Mouse (Mus musculus) heart, embryonic 14.5 days (tissue): ENCODE data around the gene Klhl40. TPM values are rescaled to one million over a fixed set of nuclear protein-coding genes. Genes with fewer than 3 reads are reported as not detected.

Experiments used
- ATAC-seq: fragments of 200-750 bp; cut with Nextera tagmentation; 2 replicates; pipeline ENCODE4 v1.8.0; 2017; ENCODE audit warnings: low read depth, moderate TSS enrichment; ENCODE audit not compliant: insufficient number of reproducible peaks, insufficient read depth, low FRiP score
- H3K27ac ChIP-seq, 2 experiments: fragments of 200-500 bp in 1 of 2; fragments of 300-500 bp in 1 of 2; sonication (generic) in 1 of 2; replicated peaks in 1 of 2; 2 replicates each; pipeline ENCODE4 v1.5.1; 2012 to 2014; ENCODE audit warnings: low read depth in 2 of 2, low read length in 2 of 2, control low read depth in 1 of 2, mild to moderate bottlenecking in 1 of 2, mixed read lengths in 1 of 2; ENCODE audit not compliant: control insufficient read depth in 1 of 2, insufficient read depth in 1 of 2
- H3K27me3 ChIP-seq: fragments of 300-500 bp; sonication (generic); 2 replicates; pipeline ENCODE4 v1.6.1; 2014; ENCODE audit warnings: mild to moderate bottlenecking, low read length, control low read depth; ENCODE audit not compliant: control insufficient read depth, insufficient read depth
- H3K36me3 ChIP-seq: fragments of 300-500 bp; sonication (generic); 2 replicates; pipeline ENCODE4 v1.6.1; 2014; ENCODE audit warnings: mild to moderate bottlenecking, control low read depth, low read length, mixed read lengths; ENCODE audit not compliant: control insufficient read depth, insufficient read depth
- H3K4me1 ChIP-seq, 2 experiments: fragments of 200-500 bp in 1 of 2; fragments of 300-500 bp in 1 of 2; sonication (generic) in 1 of 2; 2 replicates each; pipeline ENCODE4 v1.6.1; 2012 to 2014; ENCODE audit warnings: low read length in 2 of 2, control low read depth in 1 of 2, mixed read lengths in 1 of 2; ENCODE audit not compliant: control insufficient read depth in 2 of 2, insufficient read depth in 2 of 2
- H3K4me2 ChIP-seq: fragments of 300-500 bp; sonication (generic); 2 replicates; pipeline ENCODE4 v1.6.1; 2014; ENCODE audit warnings: mild to moderate bottlenecking, low read length
- H3K4me3 ChIP-seq, 2 experiments: fragments of 200-500 bp in 1 of 2; fragments of 300-500 bp in 1 of 2; sonication (generic) in 1 of 2; 2 replicates each; pipeline ENCODE4 v1.5.1; 2012 to 2014; ENCODE audit warnings: low read length in 2 of 2, mild to moderate bottlenecking in 2 of 2, control low read depth in 1 of 2, low read depth in 1 of 2, moderate library complexity in 1 of 2; ENCODE audit not compliant: control insufficient read depth in 1 of 2, insufficient read depth in 1 of 2
- H3K9ac ChIP-seq: fragments of 300-500 bp; sonication (generic); 2 replicates; pipeline ENCODE4 v1.6.1; 2014; ENCODE audit warnings: mild to moderate bottlenecking, low read length
- H3K9me3 ChIP-seq: fragments of 300-500 bp; sonication (generic); 2 replicates; pipeline ENCODE4 v1.6.1; 2016; ENCODE audit warnings: low read length, control low read depth; ENCODE audit not compliant: control insufficient read depth
- WGBS: fragments of 180-500 bp; shearing (Covaris S2); extraction: QIAGEN DNeasy Blood & Tissue Kit; methylation state at CpG from one replicate; pipeline ENCODE4 v1.1.7; 2014; 5-methylcytosine and 5-hydroxymethylcytosine counted together
- polyA plus RNA-seq: library from polyadenylated mRNA; unstranded; fragments of >200 nt; fragmentation: Nextera tagmentation; extraction: Ambion mirVana; gene quantifications from 2 replicates; pipeline ENCODE4 v1.2.1, GENCODE M21; 2014

The Klhl40 gene
- polyA plus RNA-seq, 1 experiment from 2014 or later = 3.6 TPM

GRCm38 (mm10) chr9:121757835-121758814 lies 19.3 kb upstream of the Klhl40 start:
- WGBS = 55% methylated on average over 10 of the region's 10 CpGs
- peak overlapping the region; percentile 78 for H3K4me2 ChIP-seq
- ATAC-seq = no peak
- H3K9me3 ChIP-seq = no peaks in the 10 kb centered on the region
- peaks cover 15 to 30% of the 10 kb centered on the region in 2 experiments for H3K4me1 ChIP-seq
- H3K27ac ChIP-seq = peak overlapping the region in 1 of 2 experiments; percentile 97; a peak in 2 of 4 replicates
- peak overlapping the region; percentile 83 to 86; a peak in 3 of 4 replicates for H3K4me3 ChIP-seq
- H3K36me3 ChIP-seq = peaks cover 48% of the 10 kb centered on the region
- peak overlapping the region; percentile 97 for H3K9ac ChIP-seq
- H3K27me3 ChIP-seq = no peaks in the 10 kb centered on the region

- peak; percentile 74 for ATAC-seq
These were observed 18.0 kb upstream of the Klhl40 start, which contains the start of gene Zfp651 for GRCm38 (mm10) chr9:121759091-121760081. TSS of gene Zfp651 (plus strand) at chr9:121759330.

GRCm38 (mm10) chr9:121760271-121761090 lies 16.9 kb upstream of the Klhl40 start:
- Histone ChIP-seq H3K4me1 (peaks cover 15 to 30% of the 10 kb centered on the region in 2 experiments), H3K36me3 (peaks cover 48% of the 10 kb centered on the region), H3K4me2 (peak overlapping the region; percentile 78), H3K4me3 (peak overlapping the region; percentile 83 to 86), H3K9me3 (no peaks in the 10 kb centered on the region), H3K9ac (peak overlapping the region; percentile 97), H3K27me3 (no peaks in the 10 kb centered on the region), H3K27ac (peak overlapping the region; percentile 86 to 97)
- WGBS = 3% methylated on average over 41 of the region's 43 CpGs
- ATAC-seq = peak; percentile 76

More at GRCm38 (mm10) chr9:121759091-121760081, 18.0 kb upstream of the Klhl40 start, which contains the start of gene Zfp651:
- Histone ChIP-seq H3K27ac (peak within 1 kb of the TSS; percentile 86 to 97), H3K9ac (peak within 1 kb of the TSS; percentile 97), H3K9me3 (no peaks in the 10 kb centered on the region), H3K4me2 (peak within 1 kb of the TSS; percentile 78), H3K4me3 (peak within 1 kb of the TSS; percentile 83 to 86), H3K4me1 (peaks cover 15 to 30% of the 10 kb centered on the region in 2 experiments), H3K36me3 (peaks cover 48% of the 10 kb centered on the region), H3K27me3 (no peaks in the 10 kb centered on the region)
- WGBS = under 1% methylated on average over 83 of the region's 97 CpGs

GRCm38 (mm10) chr9:121761091-121761665 lies 16.2 kb upstream of the Klhl40 start:
- Histone ChIP-seq H3K27ac (0 out of 4 replicates have a peak overlapping the region, but pooled peaks of 1 of the 2 experiments have one; percentile 97), H3K9me3 (no peaks in the 10 kb centered on the region), H3K4me2 (peak overlapping the region; percentile 78), H3K4me3 (peak overlapping the region; percentile 83 to 86), H3K36me3 (peaks cover 48% of the 10 kb centered on the region), H3K9ac (peak overlapping the region; percentile 97), H3K27me3 (no peaks in the 10 kb centered on the region), H3K4me1 (peaks cover 15 to 30% of the 10 kb centered on the region in 2 experiments)
- 70% methylated on average over 10 of the region's 10 CpGs for WGBS
- no peak for ATAC-seq

GRCm38 (mm10) chr9:121761787-121762186 lies 15.6 kb upstream of the Klhl40 start:
- no peaks in the 10 kb centered on the region for H3K9me3 ChIP-seq
- no peak for ATAC-seq
- no peaks in the 10 kb centered on the region for H3K27me3 ChIP-seq
- peak overlapping the region; percentile 9; the same call in 1 of the 2 replicates for H3K9ac ChIP-seq
- H3K36me3 ChIP-seq = peaks cover 49% of the 10 kb centered on the region
- H3K4me3 ChIP-seq = no peak overlapping the region
- no peak overlapping the region for H3K4me2 ChIP-seq
- no peak overlapping the region for H3K27ac ChIP-seq
- 57% methylated on average over 8 of the region's 8 CpGs for WGBS
- H3K4me1 ChIP-seq = peaks cover 15 to 30% of the 10 kb centered on the region in 2 experiments

GRCm38 (mm10) chr9:121762248-121762647 lies 15.2 kb upstream of the Klhl40 start:
- Histone ChIP-seq H3K4me2 (no peak overlapping the region), H3K9me3 (no peaks in the 10 kb centered on the region), H3K27ac (no peak overlapping the region), H3K9ac (peak overlapping the region; percentile 9; the same call in 1 of the 2 replicates), H3K4me1 (peaks cover 15 to 30% of the 10 kb centered on the region in 2 experiments), H3K27me3 (no peaks in the 10 kb centered on the region), H3K36me3 (peaks cover 51% of the 10 kb centered on the region), H3K4me3 (no peak overlapping the region)
- no peak for ATAC-seq
- WGBS = 88% methylated on average over 10 of the region's 10 CpGs
